Mouse (Mus musculus): ENCODE measurements at regions not wholly inside any gene's neighbourhood (a gene's known extent, or its start where the extent isn't known, plus 50 kb on each side); places are given as distances from the start of the nearest gene placed in this dataset.

GRCm38 (mm10) chr14:25377091-25377490, 81.9 kb upstream of the Zmiz1 start:
- DNase-seq (ENCODE audit: extremely low spot score in 1 of 2, low spot score in 2 of 2): peak in 1 of 2 experiments; percentile 40
- intact Hi-C loops (cut with DNase I): loop anchor here (10.0 kb wide), 1 partner anchor 188 kb away; no protein-coding TSS in a partner anchor

DNA sequence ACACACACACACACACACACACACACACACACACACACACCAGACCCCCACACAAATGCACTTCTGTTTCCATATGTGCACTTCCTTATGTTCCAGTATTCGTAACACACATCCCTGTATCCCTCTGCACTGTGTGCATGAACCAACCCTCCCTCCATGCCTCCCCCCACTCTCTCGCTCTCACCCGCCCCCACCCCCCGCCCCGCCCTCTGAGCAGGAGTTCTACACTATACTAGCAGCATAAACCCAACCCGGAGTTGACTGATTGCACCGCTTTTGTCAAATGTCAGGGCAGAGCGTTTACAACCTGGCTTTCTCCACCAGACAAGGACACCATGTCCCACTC, 81.5 kb upstream of the Zmiz1 start:
- no peak for DNase-seq (ENCODE audit: extremely low spot score in 1 of 2, low spot score in 2 of 2)
- intact Hi-C loops (cut with DNase I): loop anchor here (10.0 kb wide), 1 partner anchor 187 kb away; no protein-coding TSS in a partner anchor

DNA sequence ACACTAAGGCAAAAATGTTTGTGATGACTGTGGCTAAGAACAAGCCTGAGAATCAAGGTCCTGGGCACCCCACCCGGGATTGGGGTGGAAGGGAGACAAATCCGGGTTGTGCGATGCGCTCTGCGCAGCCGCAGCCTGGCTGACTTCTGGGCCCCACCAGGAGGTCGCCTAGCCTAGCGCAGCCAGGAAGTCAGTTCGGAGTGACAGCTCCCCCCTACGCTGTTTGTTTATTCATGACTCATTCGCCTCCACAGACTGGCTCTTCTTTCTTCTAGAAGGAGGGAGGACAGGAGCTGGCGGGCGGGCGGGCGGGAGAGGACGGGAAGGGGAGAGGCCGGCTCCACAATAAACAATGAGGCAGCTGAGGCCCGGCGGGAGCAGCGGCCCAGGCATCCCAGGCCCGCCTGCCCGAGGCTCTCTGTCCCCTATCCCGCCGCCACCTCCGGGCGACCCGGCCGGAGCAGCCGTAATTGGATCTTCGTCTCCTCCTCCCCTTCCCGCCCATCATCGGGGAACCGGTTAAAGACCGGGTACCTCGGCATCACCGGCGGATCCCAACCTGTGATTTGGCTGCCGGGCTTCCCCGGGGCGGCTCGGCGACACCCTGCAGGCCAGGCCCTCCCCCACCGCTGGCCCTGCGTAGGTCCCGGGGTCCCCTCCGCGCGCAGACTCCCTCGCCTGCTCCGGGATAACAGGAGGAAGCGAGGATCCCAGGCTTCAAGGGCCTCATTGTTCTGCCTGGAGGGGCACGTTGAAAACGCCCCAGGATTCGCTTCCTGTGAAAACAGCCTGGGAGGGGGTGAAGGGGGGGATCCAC, 80.9 kb upstream of the Zmiz1 start:
- intact Hi-C loops (cut with DNase I): loop anchor here (10.0 kb wide), 1 partner anchor 187 kb away; no protein-coding TSS in a partner anchor
- DNase-seq (ENCODE audit: extremely low spot score in 1 of 2, low spot score in 2 of 2): peak; percentile 77 to 93

DNA sequence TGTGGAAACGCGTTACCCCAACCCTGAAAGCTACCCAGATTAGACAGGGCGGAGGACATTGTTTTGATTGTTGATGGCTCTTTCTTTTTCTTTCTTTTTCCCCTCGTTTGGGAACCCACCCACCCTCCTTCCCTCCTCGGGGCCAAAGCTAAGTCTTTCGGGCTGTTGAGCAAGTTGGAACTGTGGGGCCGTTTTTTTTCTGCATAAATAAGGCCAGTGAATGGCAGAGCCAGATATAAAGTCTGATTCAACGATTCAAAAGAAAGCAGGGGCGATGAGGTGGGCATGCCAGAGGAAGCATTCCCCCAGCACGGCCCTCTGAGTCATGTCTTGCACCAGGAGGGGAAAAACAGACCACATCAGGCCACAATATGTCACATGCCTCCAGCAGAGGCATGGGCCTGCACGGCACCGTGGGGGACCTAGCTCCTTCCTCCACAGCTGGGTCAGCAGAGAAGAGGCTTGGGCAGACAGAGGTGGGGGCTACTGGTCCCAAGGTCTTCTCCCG, 80.2 kb upstream of the Zmiz1 start:
- intact Hi-C loops (cut with DNase I): loop anchor here (10.0 kb wide), 1 partner anchor 186 kb away; no protein-coding TSS in a partner anchor
- peak; percentile 43 to 81 for DNase-seq (ENCODE audit: extremely low spot score in 1 of 2, low spot score in 2 of 2)

GRCm38 (mm10) chr14:25383169-25383824, 75.7 kb upstream of the Zmiz1 start:
- intact Hi-C loops (cut with DNase I): no loop called here

DNA sequence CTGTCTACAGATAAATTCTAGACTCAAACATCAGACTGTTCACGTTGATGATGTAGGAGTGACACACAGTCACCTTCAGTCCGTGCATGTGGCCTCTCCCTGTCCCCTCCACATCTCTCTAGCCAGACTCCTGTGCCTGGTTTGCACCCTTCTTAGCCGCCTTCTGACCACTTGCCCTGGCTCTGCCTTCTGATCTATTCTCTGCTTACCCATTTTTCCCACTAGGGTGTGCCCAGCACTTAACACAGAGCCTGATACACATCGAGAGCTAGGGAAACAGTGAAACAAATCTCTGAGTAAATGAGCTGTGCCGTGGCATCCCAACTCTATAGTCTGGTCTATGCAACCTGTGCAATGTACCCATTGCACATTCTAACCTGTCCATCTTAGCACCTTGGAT, 73.3 kb upstream of the Zmiz1 start:
- intact Hi-C loops (cut with DNase I): no loop called here
- no peak for DNase-seq (ENCODE audit: extremely low spot score in 1 of 2, low spot score in 2 of 2)

More at GRCm38 (mm10) chr14:25383169-25383824, 75.7 kb upstream of the Zmiz1 start:
- no peak for DNase-seq (ENCODE audit: extremely low spot score in 1 of 2, low spot score in 2 of 2)

- DNase-seq (ENCODE audit: extremely low spot score in 1 of 2, low spot score in 2 of 2): no peak
- intact Hi-C loops (cut with DNase I): no loop called here
Observed at GRCm38 (mm10) chr14:25387780-25388179, 71.2 kb upstream of the Zmiz1 start.

DNA sequence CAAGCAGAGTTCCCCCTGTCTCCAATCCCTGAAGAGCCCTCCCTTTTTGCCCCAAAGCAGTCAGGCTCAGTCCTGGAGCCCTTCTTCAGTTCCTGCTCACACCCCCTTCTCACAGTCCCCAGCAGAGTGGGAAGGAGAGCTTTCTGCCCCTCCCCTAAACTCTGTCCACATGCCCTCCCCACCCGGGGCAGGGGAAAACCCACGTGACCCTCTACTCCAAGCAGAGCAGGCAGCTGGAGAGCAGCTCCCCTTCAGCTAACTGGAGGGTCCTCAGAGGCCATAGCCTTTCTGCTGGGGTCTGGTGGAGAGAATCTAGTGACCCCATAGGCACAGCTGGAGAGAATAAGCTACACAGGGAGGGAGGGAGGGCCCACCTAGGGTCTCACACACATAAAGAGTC, 69.7 kb upstream of the Zmiz1 start:
- intact Hi-C loops (cut with DNase I): no loop called here

GRCm38 (mm10) chr14:25392412-25392811, 66.6 kb upstream of the Zmiz1 start:
- DNase-seq (ENCODE audit: extremely low spot score in 1 of 2, low spot score in 2 of 2): no peak
- intact Hi-C loops (cut with DNase I): loop anchor here (5.0 kb wide), 1 partner anchor 65 kb away; the partner anchor contains the start of gene Zmiz1

More for the DNA sequence above, 69.7 kb upstream of the Zmiz1 start:
- DNase-seq (ENCODE audit: extremely low spot score in 1 of 2, low spot score in 2 of 2): no peak

- intact Hi-C loops (cut with DNase I): loop anchor here (5.0 kb wide), 1 partner anchor 64 kb away; the partner anchor contains the start of gene Zmiz1
- no peak for DNase-seq (ENCODE audit: extremely low spot score in 1 of 2, low spot score in 2 of 2)
Observed at GRCm38 (mm10) chr14:25392940-25393339, 66.0 kb upstream of the Zmiz1 start.

DNA sequence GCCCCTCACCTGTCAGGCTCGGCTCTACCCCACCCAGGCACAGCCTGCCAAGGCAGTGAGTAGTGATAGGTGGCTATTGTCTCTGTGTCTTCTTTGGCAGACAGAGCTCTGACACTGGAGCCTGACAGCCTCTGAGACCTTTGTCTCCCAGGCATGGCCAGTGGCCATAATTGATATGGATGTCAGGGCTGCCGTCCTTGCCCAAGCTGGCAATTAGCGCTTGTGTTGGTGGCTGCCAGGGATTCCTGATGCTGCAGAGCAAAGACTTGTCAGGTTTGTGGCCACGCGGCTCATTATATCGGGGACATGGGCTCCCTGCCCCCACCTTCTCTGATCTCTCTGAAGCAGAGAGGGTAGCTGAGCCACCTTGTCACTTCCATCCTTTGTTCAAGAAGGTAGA, 64.1 kb upstream of the Zmiz1 start:
- intact Hi-C loops (cut with DNase I): loop anchor here (5.0 kb wide), 1 partner anchor 62 kb away; the partner anchor contains the start of gene Zmiz1
- DNase-seq (ENCODE audit: extremely low spot score in 1 of 2, low spot score in 2 of 2): no peak

- peak in 1 of 2 experiments; percentile 61 for DNase-seq (ENCODE audit: extremely low spot score in 1 of 2, low spot score in 2 of 2)
Observed at GRCm38 (mm10) chr14:25396990-25397531, 61.9 kb upstream of the Zmiz1 start.

DNA sequence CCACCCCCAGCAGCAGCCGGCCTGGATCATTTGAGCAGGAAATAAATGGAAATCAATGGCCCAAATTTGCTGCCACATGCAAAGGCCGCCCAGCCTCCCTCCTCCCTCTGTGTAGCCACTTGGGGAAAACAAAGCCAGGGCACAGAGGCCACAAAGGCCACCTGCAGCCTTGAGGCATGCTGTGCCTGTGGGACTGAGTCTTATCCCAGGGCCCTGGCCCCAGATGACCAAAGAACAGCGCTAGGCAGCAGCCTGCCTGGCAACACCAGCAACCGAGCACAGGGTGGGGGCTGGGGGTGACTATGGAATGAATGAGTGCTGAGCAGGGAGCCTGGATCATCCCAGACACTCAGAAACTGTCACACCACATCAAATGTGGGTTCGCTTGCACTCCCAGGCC, 61.2 kb upstream of the Zmiz1 start:
- intact Hi-C loops (cut with DNase I): no loop called here
- no peak for DNase-seq (ENCODE audit: extremely low spot score in 1 of 2, low spot score in 2 of 2)

More at GRCm38 (mm10) chr14:25396990-25397531, 61.9 kb upstream of the Zmiz1 start:
- intact Hi-C loops (cut with DNase I): no loop called here

- no peak for DNase-seq (ENCODE audit: extremely low spot score in 1 of 2, low spot score in 2 of 2)
- intact Hi-C loops (cut with DNase I): no loop called here
Observed at GRCm38 (mm10) chr14:25398745-25399144, 60.2 kb upstream of the Zmiz1 start.

DNA sequence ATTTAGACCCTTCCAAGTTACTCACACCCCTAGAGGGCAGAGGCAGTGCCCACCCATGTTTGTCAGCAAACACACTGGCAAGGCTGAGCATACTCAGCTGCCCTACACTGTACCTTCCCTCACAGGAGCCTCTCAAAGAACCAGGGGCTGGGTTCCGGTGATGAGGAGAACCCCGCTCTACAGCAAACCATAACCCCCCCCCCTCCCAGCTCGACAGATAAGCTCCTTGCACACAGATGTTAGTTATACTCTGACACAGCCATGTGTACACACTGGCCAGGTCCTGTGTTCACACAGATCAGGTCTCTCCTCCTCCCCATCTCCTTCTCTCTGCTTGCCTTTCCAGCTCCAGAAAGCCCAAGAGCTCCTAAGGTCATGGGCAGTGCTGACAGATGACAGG, 59.7 kb upstream of the Zmiz1 start:
- DNase-seq (ENCODE audit: extremely low spot score in 1 of 2, low spot score in 2 of 2): no peak
- intact Hi-C loops (cut with DNase I): no loop called here

GRCm38 (mm10) chr14:25401104-25401963, 57.7 kb upstream of the Zmiz1 start:
- peak in 1 of 2 experiments; percentile 41 for DNase-seq (ENCODE audit: extremely low spot score in 1 of 2, low spot score in 2 of 2)
- intact Hi-C loops (cut with DNase I): no loop called here

DNA sequence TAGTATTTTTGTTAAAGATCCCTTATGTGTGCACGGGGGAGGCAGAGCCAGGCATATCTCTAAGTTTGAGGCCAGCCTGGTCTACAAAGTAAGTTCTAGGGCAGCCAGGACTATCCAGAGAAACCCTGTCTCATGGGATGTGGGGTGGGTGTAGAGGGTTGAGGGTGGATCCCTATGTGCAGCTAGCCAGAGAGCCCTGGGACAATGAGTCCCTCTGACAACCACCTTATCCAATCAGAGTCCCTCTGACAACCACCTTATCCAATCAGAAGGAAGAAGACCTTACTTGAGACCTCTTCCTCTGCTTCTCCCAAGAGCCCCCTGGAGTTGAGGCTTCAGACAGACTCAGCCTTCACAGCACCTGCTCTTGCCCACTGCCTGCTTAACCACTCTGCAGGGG, 56.6 kb upstream of the Zmiz1 start:
- intact Hi-C loops (cut with DNase I): no loop called here
- no peak for DNase-seq (ENCODE audit: extremely low spot score in 1 of 2, low spot score in 2 of 2)

GRCm38 (mm10) chr14:25405191-25405590, 53.8 kb upstream of the Zmiz1 start:
- intact Hi-C loops (cut with DNase I): no loop called here
- DNase-seq (ENCODE audit: extremely low spot score in 1 of 2, low spot score in 2 of 2): no peak
